Mouse (Mus musculus) hindbrain, embryonic 14.5 days (tissue): ENCODE data around the gene Olfr1367. TPM values are rescaled to one million over a fixed set of nuclear protein-coding genes. Genes with fewer than 3 reads are reported as not detected.

Source experiments
- ATAC-seq: fragments of 200-750 bp; cut with Nextera tagmentation; 2 replicates; pipeline ENCODE4 v1.8.0; 2017; ENCODE audit warnings: moderate number of reproducible peaks, mild to moderate bottlenecking, moderate TSS enrichment, moderate library complexity; ENCODE audit not compliant: low FRiP score
- DNase-seq: peaks from one replicate; pipeline ENCODE4 v3.0.0-alpha.2; 2015; ENCODE audit warnings: low spot score
- H3K27ac ChIP-seq: fragments of 300-500 bp; sonication (generic); 2 replicates; pipeline ENCODE4 v1.5.1; 2014; ENCODE audit warnings: mild to moderate bottlenecking, moderate library complexity
- H3K27me3 ChIP-seq: fragments of 300-500 bp; sonication (generic); 2 replicates; pipeline ENCODE4 v1.6.1; 2014; ENCODE audit warnings: mild to moderate bottlenecking, low read length, mixed read lengths; ENCODE audit not compliant: control insufficient read depth, insufficient read depth
- H3K36me3 ChIP-seq: fragments of 300-500 bp; sonication (generic); replicated peaks from 2 replicates; pipeline ENCODE4 v1.6.1; 2014; ENCODE audit not compliant: control insufficient read depth, insufficient read depth
- H3K4me1 ChIP-seq: fragments of 300-500 bp; sonication (generic); replicated peaks from 2 replicates; pipeline ENCODE4 v1.6.1; 2014; ENCODE audit warnings: antibody characterized with exemption, low read length, mixed read lengths; ENCODE audit not compliant: control insufficient read depth, insufficient read depth
- H3K4me2 ChIP-seq: fragments of 300-500 bp; sonication (generic); replicated peaks from 2 replicates; pipeline ENCODE4 v1.6.1; 2014; ENCODE audit warnings: mild to moderate bottlenecking, moderate library complexity
- H3K4me3 ChIP-seq: fragments of 300-500 bp; sonication (generic); replicated peaks from 2 replicates; pipeline ENCODE4 v1.5.1; 2014; ENCODE audit warnings: mild to moderate bottlenecking, low read length
- H3K9ac ChIP-seq: fragments of 300-500 bp; sonication (generic); 2 replicates; pipeline ENCODE4 v1.6.1; 2014
- H3K9me3 ChIP-seq: fragments of 300-500 bp; sonication (generic); 2 replicates; pipeline ENCODE4 v1.6.1; 2016; ENCODE audit warnings: low read length; ENCODE audit not compliant: control insufficient read depth
- WGBS: fragments of 180-500 bp; shearing (Covaris S2); extraction: QIAGEN DNeasy Blood & Tissue Kit; methylation state at CpG from one replicate; pipeline ENCODE4 v1.1.7; 2014; 5-methylcytosine and 5-hydroxymethylcytosine counted together
- polyA plus RNA-seq: library from polyadenylated mRNA; unstranded; fragments of >200 nt; fragmentation: Nextera tagmentation; extraction: Ambion mirVana; gene quantifications from 2 replicates; pipeline ENCODE4 v1.2.1, GENCODE M21; 2014

Olfr1367 gene
- polyA plus RNA-seq, 1 experiment from 2014 or later, result not detected

- Histone ChIP-seq H3K9ac (no peak overlapping the region), H3K4me3 (peak overlapping the region; percentile 27), H3K4me1 (peaks cover 4% of the 10 kb centered on the region; the same call in 1 of the 2 replicates), H3K27me3 (peaks cover 12% of the 10 kb centered on the region), H3K9me3 (no peaks in the 10 kb centered on the region), H3K27ac (no peak overlapping the region), H3K36me3 (no peaks in the 10 kb centered on the region), H3K4me2 (peak overlapping the region; percentile 45)
- peak; percentile 70 for DNase-seq
- no peak for ATAC-seq
- WGBS, result 14% methylated on average over 18 of the region's 18 CpGs
Measured at GRCm38 (mm10) chr13:21322509-21323375, 24.0 kb upstream of the Olfr1367 start.

GRCm38 (mm10) chr13:21323405-21323804 lies 23.3 kb upstream of the Olfr1367 start:
- peaks cover 12% of the 10 kb centered on the region for H3K27me3 ChIP-seq
- H3K9me3 ChIP-seq, result no peaks in the 10 kb centered on the region
- H3K27ac ChIP-seq, result no peak overlapping the region
- peaks cover 4% of the 10 kb centered on the region; the same call in 1 of the 2 replicates for H3K4me1 ChIP-seq
- no peaks in the 10 kb centered on the region for H3K36me3 ChIP-seq
- H3K4me3 ChIP-seq, result peak overlapping the region; percentile 27; the same call in 1 of the 2 replicates
- no peak overlapping the region for H3K9ac ChIP-seq
- WGBS, result 56% methylated on average over 6 of the region's 6 CpGs
- no peak for DNase-seq
- no peak for ATAC-seq
- peak overlapping the region; percentile 45 for H3K4me2 ChIP-seq

- H3K9me3 ChIP-seq, result no peaks in the 10 kb centered on the region
- peaks cover 12% of the 10 kb centered on the region for H3K27me3 ChIP-seq
- WGBS, result 13% methylated on average over 4 of the region's 4 CpGs
- no peak for ATAC-seq
- H3K4me2 ChIP-seq, result peak overlapping the region; percentile 58
- H3K36me3 ChIP-seq, result no peaks in the 10 kb centered on the region
- H3K9ac ChIP-seq, result no peak overlapping the region
- peaks cover 4% of the 10 kb centered on the region; the same call in 1 of the 2 replicates for H3K4me1 ChIP-seq
- H3K27ac ChIP-seq, result no peak overlapping the region
- peak overlapping the region; percentile 33; the same call in 1 of the 2 replicates for H3K4me3 ChIP-seq
- peak; percentile 46 for DNase-seq
Measured at GRCm38 (mm10) chr13:21326191-21326590, 20.5 kb upstream of the Olfr1367 start.

GRCm38 (mm10) chr13:21326657-21327211 lies 20.0 kb upstream of the Olfr1367 start:
- Histone ChIP-seq H3K36me3 (no peaks in the 10 kb centered on the region), H3K27me3 (peaks cover 12% of the 10 kb centered on the region), H3K4me2 (peak overlapping the region; percentile 58), H3K27ac (no peak overlapping the region), H3K4me3 (peak overlapping the region; percentile 33), H3K4me1 (peaks cover 4% of the 10 kb centered on the region; the same call in 1 of the 2 replicates), H3K9me3 (no peaks in the 10 kb centered on the region), H3K9ac (no peak overlapping the region)
- DNase-seq (peak; percentile 92), ATAC-seq (peak; percentile 77; the same call in 1 of the 2 replicates)
- under 1% methylated on average over 24 of the region's 24 CpGs for WGBS

GRCm38 (mm10) chr13:21327424-21327823 lies 19.3 kb upstream of the Olfr1367 start:
- no peaks in the 10 kb centered on the region for H3K9me3 ChIP-seq
- WGBS, result under 1% methylated on average over 9 of the region's 9 CpGs
- ATAC-seq, result 0 out of 2 replicates have a peak, but pooled peaks have one; percentile 37
- peaks cover 12% of the 10 kb centered on the region for H3K27me3 ChIP-seq
- peak overlapping the region; percentile 58 for H3K4me2 ChIP-seq
- peaks cover 4% of the 10 kb centered on the region; the same call in 1 of the 2 replicates for H3K4me1 ChIP-seq
- no peak overlapping the region for H3K27ac ChIP-seq
- H3K36me3 ChIP-seq, result no peaks in the 10 kb centered on the region
- DNase-seq, result no peak
- peak overlapping the region; percentile 37; the same call in 1 of the 2 replicates for H3K9ac ChIP-seq
- H3K4me3 ChIP-seq, result peak overlapping the region; percentile 33

GRCm38 (mm10) chr13:21350593-21350992 lies 3.9 kb downstream of the Olfr1367 start:
- Histone ChIP-seq H3K9ac (no peak overlapping the region), H3K27me3 (no peaks in the 10 kb centered on the region), H3K27ac (no peak overlapping the region), H3K4me3 (no peak overlapping the region), H3K4me1 (no peaks in the 10 kb centered on the region), H3K9me3 (no peaks in the 10 kb centered on the region), H3K4me2 (no peak overlapping the region), H3K36me3 (no peaks in the 10 kb centered on the region)
- no peak for DNase-seq
- no peak for ATAC-seq

- Histone ChIP-seq H3K36me3 (no peaks in the 10 kb centered on the region; the same call in 1 of the 2 replicates), H3K27me3 (no peaks in the 10 kb centered on the region), H3K4me1 (peaks cover 19% of the 10 kb centered on the region), H3K4me2 (peak within 1 kb of the TSS; percentile 61), H3K9ac (peak within 1 kb of the TSS; percentile 85), H3K4me3 (peak within 1 kb of the TSS; percentile 80), H3K27ac (0 out of 2 replicates have a peak within 1 kb of the TSS, but pooled peaks have one; percentile 58), H3K9me3 (no peaks in the 10 kb centered on the region)
- DNase-seq, result peak; percentile 94
- ATAC-seq, result peak; percentile 99
- under 1% methylated on average over 29 of the region's 29 CpGs for WGBS
Measured at GRCm38 (mm10) chr13:21362621-21363248, 16.0 kb downstream of the Olfr1367 start, which contains the start of gene Zscan12. Gene Zscan12, plus strand, starts transcription at chr13:21362820.

- 73% methylated on average over 12 of the region's 12 CpGs for WGBS
- no peaks in the 10 kb centered on the region for H3K9me3 ChIP-seq
- peaks cover 5% of the 10 kb centered on the region for H3K36me3 ChIP-seq
- H3K27me3 ChIP-seq, result no peaks in the 10 kb centered on the region
- peak overlapping the region; percentile 80 for H3K4me3 ChIP-seq
- H3K9ac ChIP-seq, result peak overlapping the region; percentile 85
- ATAC-seq (no peak), DNase-seq (no peak)
- peaks cover 19% of the 10 kb centered on the region for H3K4me1 ChIP-seq
- H3K27ac ChIP-seq, result no peak overlapping the region
- peak overlapping the region; percentile 61 for H3K4me2 ChIP-seq
Measured at GRCm38 (mm10) chr13:21363719-21364118, 17.0 kb downstream of the Olfr1367 start.

- H3K4me3 ChIP-seq, result no peak overlapping the region
- no peaks in the 10 kb centered on the region for H3K9me3 ChIP-seq
- no peak overlapping the region for H3K9ac ChIP-seq
- H3K36me3 ChIP-seq, result peaks cover 32% of the 10 kb centered on the region
- no peak overlapping the region for H3K27ac ChIP-seq
- DNase-seq (no peak), ATAC-seq (no peak)
- H3K27me3 ChIP-seq, result no peaks in the 10 kb centered on the region
- 89% methylated on average over 6 of the region's 6 CpGs for WGBS
- no peak overlapping the region for H3K4me2 ChIP-seq
- H3K4me1 ChIP-seq, result peaks cover 19% of the 10 kb centered on the region
Measured at GRCm38 (mm10) chr13:21366635-21367034, 19.9 kb downstream of the Olfr1367 start.
